Mouse (Mus musculus) midbrain, embryonic 15.5 days (tissue): ENCODE measurements around the gene Alx3. TPM values are rescaled to one million over a fixed set of nuclear protein-coding genes. Genes with fewer than 3 reads are reported as not detected.

Experiments
- polyA plus RNA-seq: library from polyadenylated mRNA; unstranded; fragments of >200 nt; fragmentation: Nextera tagmentation; extraction: Ambion mirVana; gene quantifications from 2 replicates; pipeline ENCODE4 v1.2.1, GENCODE M21; 2015

Gene Alx3
- polyA plus RNA-seq, 1 experiment from 2014 or later: 1.0 TPM

Other genes starting within 250 kb of the Alx3 start
- 8.8 and 9.1 TPM in 2 replicates for gene Kcnc4, start 135.5 kb upstream of the Alx3 start, polyA plus RNA-seq
- 16.6 and 19.2 TPM in 2 replicates for gene Slc6a17, start 77.0 kb upstream of the Alx3 start, polyA plus RNA-seq
- gene Ubl4b, start 40.0 kb upstream of the Alx3 start, polyA plus RNA-seq: not detected in 2 replicates
- gene Gm10961, start 36.3 kb downstream of the Alx3 start, polyA plus RNA-seq: not detected in 2 replicates
- 178 and 182 TPM in 2 replicates for gene Strip1, start 36.7 kb downstream of the Alx3 start, polyA plus RNA-seq
- gene Ahcyl1, start 101.5 kb downstream of the Alx3 start, polyA plus RNA-seq: 115 and 117 TPM in 2 replicates
- 6.7 and 7.9 TPM in 2 replicates for gene Csf1, start 165.4 kb downstream of the Alx3 start, polyA plus RNA-seq